Mouse (Mus musculus) liver, embryonic 14 days (tissue): ENCODE data around the gene Vmn1r60. TPM values are rescaled to one million over a fixed set of nuclear protein-coding genes. Genes with fewer than 3 reads are reported as not detected.

ENCODE experiments used
- polyA plus RNA-seq: library from polyadenylated mRNA; depleted of rRNA; stranded (reverse); fragments of >200 nt; gene quantifications from 2 replicates; pipeline ENCODE4 v1.2.3, GENCODE M21; 2012; rRNA removed

The Vmn1r60 gene
- polyA plus RNA-seq, result not detected in 2 replicates

GRCm38 (mm10) chr7:5547217-5547616, at the start of gene Vmn1r60:
Gene Vmn1r60 (minus strand): TSS chr7:5547317.

GRCm38 (mm10) chr7:5493856-5494255, 53.3 kb downstream of the Vmn1r60 start, which contains the start of gene Vmn2r28:
Gene Vmn2r28 (minus strand): TSS chr7:5493956.

Other genes starting within 250 kb of the Vmn1r60 start
- not detected in 2 replicates for gene Gm5065, start 196.8 kb downstream of the Vmn1r60 start, polyA plus RNA-seq
- not detected in 2 replicates for gene Nlrp2, start 196.3 kb downstream of the Vmn1r60 start, polyA plus RNA-seq
- gene Vmn1r58, start 133.9 kb downstream of the Vmn1r60 start, polyA plus RNA-seq, result not detected in 2 replicates
- gene Vmn1r59, start 90.5 kb downstream of the Vmn1r60 start, polyA plus RNA-seq, result not detected in 2 replicates
- gene Vmn2r28, start 53.4 kb downstream of the Vmn1r60 start, polyA plus RNA-seq, result not detected in 2 replicates
- gene Vmn1r61, start 66.0 kb upstream of the Vmn1r60 start, polyA plus RNA-seq, result not detected in 2 replicates
- gene Vmn1r62, start 126.3 kb upstream of the Vmn1r60 start, polyA plus RNA-seq, result not detected in 2 replicates